Mouse (Mus musculus) limb, embryonic 12.5 days (tissue): ENCODE measurements around the gene Olfr943. TPM values are rescaled to one million over a fixed set of nuclear protein-coding genes. Genes with fewer than 3 reads are reported as not detected.

Experiments used
- ATAC-seq: fragments of 200-750 bp; cut with Nextera tagmentation; 2 replicates; pipeline ENCODE4 v1.8.0; 2017; ENCODE audit warnings: low read depth, moderate TSS enrichment; ENCODE audit not compliant: insufficient number of reproducible peaks, insufficient read depth, low FRiP score, low TSS enrichment
- H3K27ac ChIP-seq: fragments of 300-500 bp; sonication (generic); 2 replicates; pipeline ENCODE4 v1.5.1; 2016; ENCODE audit warnings: mild to moderate bottlenecking, moderate library complexity
- H3K27me3 ChIP-seq: fragments of 300-500 bp; sonication (generic); 2 replicates; pipeline ENCODE4 v1.6.1; 2016; ENCODE audit warnings: mild to moderate bottlenecking, moderate library complexity
- H3K36me3 ChIP-seq: fragments of 300-500 bp; sonication (generic); 2 replicates; pipeline ENCODE4 v1.6.1; 2016; ENCODE audit warnings: mild to moderate bottlenecking, moderate library complexity
- H3K4me1 ChIP-seq: fragments of 300-500 bp; sonication (generic); replicated peaks from 2 replicates; pipeline ENCODE4 v1.6.1; 2016
- H3K4me2 ChIP-seq: fragments of 300-500 bp; sonication (generic); 2 replicates; pipeline ENCODE4 v1.6.1; 2016; ENCODE audit warnings: mild to moderate bottlenecking, moderate library complexity
- H3K4me3 ChIP-seq: fragments of 300-500 bp; sonication (generic); replicated peaks from 2 replicates; pipeline ENCODE4 v1.5.1; 2016; ENCODE audit warnings: mild to moderate bottlenecking
- H3K9ac ChIP-seq: fragments of 300-500 bp; sonication (generic); replicated peaks from 2 replicates; pipeline ENCODE4 v1.6.1; 2016; ENCODE audit warnings: mild to moderate bottlenecking, moderate library complexity
- H3K9me3 ChIP-seq: fragments of 300-500 bp; sonication (generic); 2 replicates; pipeline ENCODE4 v1.6.1; 2016; ENCODE audit warnings: mild to moderate bottlenecking, moderate library complexity
- WGBS: fragments of 180-500 bp; shearing (Covaris S2); methylation state at CpG from one replicate; pipeline ENCODE4 v1.1.7; 2016; 5-methylcytosine and 5-hydroxymethylcytosine counted together
- polyA plus RNA-seq: library from polyadenylated mRNA; unstranded; fragments of >200 nt; fragmentation: Nextera tagmentation; extraction: Ambion mirVana; gene quantifications from 2 replicates; pipeline ENCODE4 v1.2.1, GENCODE M21; 2016

The Olfr943 gene
- polyA plus RNA-seq, result not detected in 2 replicates

- H3K4me3 ChIP-seq, result no peak within 1 kb of the TSS
- ATAC-seq, result no peak
- no peak within 1 kb of the TSS for H3K9ac ChIP-seq
- no peaks in the 10 kb centered on the region for H3K27me3 ChIP-seq
- no peak within 1 kb of the TSS for H3K4me2 ChIP-seq
- no peak within 1 kb of the TSS for H3K27ac ChIP-seq
- 88% methylated on average over 5 of the region's 5 CpGs for WGBS
- H3K36me3 ChIP-seq, result no peaks in the 10 kb centered on the region
- H3K4me1 ChIP-seq, result no peaks in the 10 kb centered on the region
- peaks cover 15% of the 10 kb centered on the region; the same call in 1 of the 2 replicates for H3K9me3 ChIP-seq
These were observed at the start of gene Olfr943 for GRCm38 (mm10) chr9:39166004-39166403. Gene Olfr943, plus strand, starts transcription at chr9:39166304.

- no peaks in the 10 kb centered on the region for H3K4me1 ChIP-seq
- ATAC-seq, result no peak
- no peak overlapping the region for H3K4me3 ChIP-seq
- H3K27me3 ChIP-seq, result no peaks in the 10 kb centered on the region
- H3K9me3 ChIP-seq, result no peaks in the 10 kb centered on the region
- H3K36me3 ChIP-seq, result no peaks in the 10 kb centered on the region
- H3K27ac ChIP-seq, result no peak overlapping the region
- WGBS, result 88% methylated on average over 1 of the region's 1 CpGs
- H3K9ac ChIP-seq, result no peak overlapping the region
- H3K4me2 ChIP-seq, result no peak overlapping the region
These were observed 38.8 kb upstream of the Olfr943 start for GRCm38 (mm10) chr9:39127326-39127725.

GRCm38 (mm10) chr9:39127831-39128230, 38.3 kb upstream of the Olfr943 start, which contains the start of gene Olfr27:
Gene Olfr27, plus strand, starts transcription at chr9:39128131.
- Histone ChIP-seq H3K27me3 (no peaks in the 10 kb centered on the region), H3K4me3 (no peak within 1 kb of the TSS), H3K9ac (no peak within 1 kb of the TSS), H3K4me2 (no peak within 1 kb of the TSS), H3K9me3 (no peaks in the 10 kb centered on the region), H3K4me1 (no peaks in the 10 kb centered on the region), H3K36me3 (no peaks in the 10 kb centered on the region), H3K27ac (no peak within 1 kb of the TSS)
- ATAC-seq, result no peak

- no peaks in the 10 kb centered on the region for H3K27me3 ChIP-seq
- no peak for ATAC-seq
- WGBS, result 65% methylated on average over 1 of the region's 1 CpGs
- no peaks in the 10 kb centered on the region for H3K4me1 ChIP-seq
- H3K36me3 ChIP-seq, result no peaks in the 10 kb centered on the region
- no peaks in the 10 kb centered on the region for H3K9me3 ChIP-seq
- H3K27ac ChIP-seq, result no peak overlapping the region
- H3K4me2 ChIP-seq, result no peak overlapping the region
- H3K4me3 ChIP-seq, result no peak overlapping the region
- H3K9ac ChIP-seq, result no peak overlapping the region
These were observed 13.7 kb upstream of the Olfr943 start for GRCm38 (mm10) chr9:39152401-39152800.

DNA sequence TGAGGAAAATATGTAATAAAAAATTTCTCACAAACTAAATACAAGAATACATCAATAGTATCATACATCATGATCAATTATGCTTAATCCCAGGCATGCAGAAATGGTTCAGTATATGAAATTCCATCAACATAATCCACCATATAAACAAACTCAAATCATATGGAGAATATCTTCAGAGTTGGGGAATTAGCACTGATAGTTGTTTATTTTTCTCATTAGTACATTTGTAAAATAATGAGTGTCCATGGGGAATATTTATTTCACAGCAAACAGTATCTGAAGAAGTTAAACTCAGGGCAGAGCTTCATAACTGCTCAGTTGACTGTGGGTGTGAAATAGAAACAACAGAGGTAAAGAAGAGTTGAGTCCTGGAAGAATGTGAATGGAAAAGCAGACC, 35.5 kb downstream of the Olfr943 start, which contains the start of gene Olfr944:
TSS of gene Olfr944 (plus strand) at position 301 of the 400 bp plus-strand sequence.
- H3K9ac ChIP-seq, result no peak within 1 kb of the TSS
- H3K4me2 ChIP-seq, result no peak within 1 kb of the TSS
- no peaks in the 10 kb centered on the region for H3K27me3 ChIP-seq
- H3K9me3 ChIP-seq, result no peaks in the 10 kb centered on the region
- no peaks in the 10 kb centered on the region for H3K4me1 ChIP-seq
- no peak within 1 kb of the TSS for H3K4me3 ChIP-seq
- ATAC-seq, result no peak
- H3K27ac ChIP-seq, result no peak within 1 kb of the TSS
- no peaks in the 10 kb centered on the region for H3K36me3 ChIP-seq

Other genes starting within 250 kb of the Olfr943 start
- not detected in 2 replicates for gene Olfr930, start 236.5 kb upstream of the Olfr943 start, polyA plus RNA-seq
- gene Olfr933, start 194.0 kb upstream of the Olfr943 start, polyA plus RNA-seq, result not detected in 2 replicates
- gene Olfr934, start 178.0 kb upstream of the Olfr943 start, polyA plus RNA-seq, result not detected in 2 replicates
- not detected in 2 replicates for gene Olfr935, start 166.6 kb upstream of the Olfr943 start, polyA plus RNA-seq
- gene Olfr146, start 142.9 kb upstream of the Olfr943 start, polyA plus RNA-seq, result not detected in 2 replicates
- gene Olfr937, start 101.4 kb upstream of the Olfr943 start, polyA plus RNA-seq, result not detected in 2 replicates
- not detected in 2 replicates for gene Olfr938, start 87.4 kb upstream of the Olfr943 start, polyA plus RNA-seq
- not detected in 2 replicates for gene Olfr27, start 38.2 kb upstream of the Olfr943 start, polyA plus RNA-seq
- not detected in 2 replicates for gene Olfr944, start 35.6 kb downstream of the Olfr943 start, polyA plus RNA-seq
- not detected in 2 replicates for gene Olfr1537, start 83.7 kb downstream of the Olfr943 start, polyA plus RNA-seq
- not detected in 2 replicates for gene Olfr945, start 110.5 kb downstream of the Olfr943 start, polyA plus RNA-seq
- gene Olfr948, start 159.7 kb downstream of the Olfr943 start, polyA plus RNA-seq, result not detected in 2 replicates
- gene Olfr951, start 221.1 kb downstream of the Olfr943 start, polyA plus RNA-seq, result not detected in 2 replicates